Mouse (Mus musculus): ENCODE data around the gene Olfr2. TPM values are rescaled to one million over a fixed set of nuclear protein-coding genes. Genes with fewer than 3 reads are reported as not detected.
"Not testable (repeated sequence)": the region's sequence is repeated elsewhere in the genome, so short reads cannot be mapped to it uniquely, and the experiment has no call there.

The Olfr2 gene
- polyA plus RNA-seq, 1 experiment from 2014 or later = not detected

DNA sequence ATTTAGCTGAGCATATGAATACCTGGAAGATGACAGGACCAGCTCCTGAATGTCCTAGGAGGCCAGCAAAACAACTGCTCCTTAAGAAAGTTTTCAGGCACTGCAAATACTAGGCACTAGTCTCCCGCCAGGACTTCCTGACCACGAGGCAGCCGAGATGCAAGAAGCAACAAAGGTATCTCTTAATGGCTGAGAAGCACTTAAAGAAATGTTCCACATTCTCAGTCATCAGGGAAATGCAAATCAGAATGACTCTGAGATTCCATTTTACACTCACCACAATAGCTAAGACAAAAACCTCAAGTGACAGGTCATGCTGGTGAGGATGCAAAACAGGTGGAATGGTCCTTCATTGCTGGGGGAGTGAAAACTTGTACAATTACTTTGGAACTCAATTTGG, 20.6 kb downstream of the Olfr2 start:
- no peaks in the 10 kb centered on the region for H3K36me3 ChIP-seq (ENCODE audit: control insufficient read depth, insufficient read depth, low read length)
- no peak overlapping the region for H3K27ac ChIP-seq (replicated peaks; ENCODE audit: low read depth, low read length)
- H3K4me2 ChIP-seq (ENCODE audit: low read length) = no peak overlapping the region
- no peak overlapping the region for H3K4me3 ChIP-seq (replicated peaks; ENCODE audit: low read depth, low read length)
- no peak for DNase-seq
- no peak overlapping the region for H3K9ac ChIP-seq (replicated peaks; ENCODE audit: low read length)
- no peaks in the 10 kb centered on the region for H3K27me3 ChIP-seq (ENCODE audit: control insufficient read depth, insufficient read depth, low read length)
- no peaks in the 10 kb centered on the region for H3K9me3 ChIP-seq (ENCODE audit: control insufficient read depth, low read length)
- no peak for ATAC-seq (ENCODE audit: low FRiP score, low TSS enrichment)
- H3K4me1 ChIP-seq (ENCODE audit: control insufficient read depth, insufficient read depth, low read length) = no peaks in the 10 kb centered on the region
- 84% methylated on average over 3 of the region's 3 CpGs for whole genome bisulfite sequencing

- H3K4me1 ChIP-seq (ENCODE audit: control insufficient read depth, insufficient read depth, low read length) = no peaks in the 10 kb centered on the region
- no peaks in the 10 kb centered on the region for H3K36me3 ChIP-seq (ENCODE audit: control insufficient read depth, insufficient read depth, low read length)
- no peak within 1 kb of the TSS for H3K4me3 ChIP-seq (replicated peaks; ENCODE audit: low read depth, low read length)
- H3K27ac ChIP-seq (replicated peaks; ENCODE audit: low read depth, low read length) = no peak within 1 kb of the TSS
- H3K4me2 ChIP-seq (ENCODE audit: low read length) = no peak within 1 kb of the TSS
- no peaks in the 10 kb centered on the region for H3K9me3 ChIP-seq (ENCODE audit: control insufficient read depth, low read length)
- ATAC-seq (ENCODE audit: low FRiP score, low TSS enrichment) (no peak), DNase-seq (no peak)
- no peak within 1 kb of the TSS for H3K9ac ChIP-seq (replicated peaks; ENCODE audit: low read length)
- WGBS = 63% methylated on average over 1 of the region's 1 CpGs
- no peaks in the 10 kb centered on the region for H3K27me3 ChIP-seq (ENCODE audit: control insufficient read depth, insufficient read depth, low read length)
These were observed 30.5 kb downstream of the Olfr2 start, which contains the start of gene Olfr711 for GRCm38 (mm10) chr7:106975353-106975752. Gene Olfr711 (minus strand): TSS chr7:106975453.

DNA sequence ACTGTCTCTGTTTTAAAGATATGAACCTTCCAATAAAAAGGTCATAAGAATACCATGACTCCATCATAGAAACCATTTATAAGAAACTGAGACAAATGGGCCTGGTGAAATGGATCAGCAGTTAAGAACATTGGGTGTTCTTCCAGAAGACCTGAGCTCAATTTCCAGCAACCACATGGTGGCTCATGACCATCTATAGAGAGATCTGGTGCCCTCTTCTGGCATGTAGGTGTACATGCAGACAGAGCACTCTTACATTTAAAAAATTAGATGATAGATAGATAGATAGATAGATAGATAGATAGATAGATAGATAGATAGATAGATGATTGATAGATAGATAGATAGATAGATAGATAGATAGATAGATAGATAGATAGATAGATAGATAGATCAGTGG, 38.4 kb downstream of the Olfr2 start:
- not testable (repeated sequence) for H3K9me3 ChIP-seq (ENCODE audit: control insufficient read depth, low read length); DNase-seq; H3K4me3 ChIP-seq (replicated peaks; ENCODE audit: low read depth, low read length); ATAC-seq (ENCODE audit: low FRiP score, low TSS enrichment); H3K9ac ChIP-seq (replicated peaks; ENCODE audit: low read length); H3K27me3 ChIP-seq (ENCODE audit: control insufficient read depth, insufficient read depth, low read length); H3K4me2 ChIP-seq (ENCODE audit: low read length); H3K27ac ChIP-seq (replicated peaks; ENCODE audit: low read depth, low read length); H3K4me1 ChIP-seq (ENCODE audit: control insufficient read depth, insufficient read depth, low read length); H3K36me3 ChIP-seq (ENCODE audit: control insufficient read depth, insufficient read depth, low read length)

DNA sequence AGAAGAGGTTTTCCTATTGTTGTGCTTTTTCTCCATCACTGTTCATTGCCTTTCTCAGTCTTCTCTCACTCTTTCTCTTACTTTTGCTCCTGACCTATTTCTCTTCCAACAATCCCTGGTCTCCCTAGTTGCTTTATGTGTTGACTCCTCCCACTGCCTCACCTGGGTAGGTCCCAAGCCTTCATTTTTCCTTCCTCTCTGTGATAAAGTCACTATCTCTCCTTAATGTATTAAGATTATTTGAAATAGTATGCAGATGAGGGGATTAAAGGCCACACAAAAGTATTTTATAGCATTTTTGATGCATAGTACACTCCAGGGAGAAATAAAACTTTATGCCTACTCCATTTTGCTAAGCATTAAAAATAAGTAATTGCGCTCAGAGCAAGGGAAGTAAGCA, 42.0 kb downstream of the Olfr2 start, which contains the start of gene Olfr6:
Gene Olfr6, minus strand, starts transcription at position 101 of the 400 bp plus-strand sequence.
- H3K9me3 ChIP-seq (ENCODE audit: control insufficient read depth, low read length) = no peaks in the 10 kb centered on the region
- H3K4me2 ChIP-seq (ENCODE audit: low read length) = no peak within 1 kb of the TSS
- H3K27me3 ChIP-seq (ENCODE audit: control insufficient read depth, insufficient read depth, low read length) = no peaks in the 10 kb centered on the region
- no peaks in the 10 kb centered on the region for H3K36me3 ChIP-seq (ENCODE audit: control insufficient read depth, insufficient read depth, low read length)
- no peak within 1 kb of the TSS for H3K4me3 ChIP-seq (replicated peaks; ENCODE audit: low read depth, low read length)
- no peaks in the 10 kb centered on the region for H3K4me1 ChIP-seq (ENCODE audit: control insufficient read depth, insufficient read depth, low read length)
- no peak within 1 kb of the TSS for H3K27ac ChIP-seq (replicated peaks; ENCODE audit: low read depth, low read length)
- H3K9ac ChIP-seq (replicated peaks; ENCODE audit: low read length) = no peak within 1 kb of the TSS
- no peak for DNase-seq
- ATAC-seq (ENCODE audit: low FRiP score, low TSS enrichment) = no peak
- WGBS = 85% methylated on average over 1 of the region's 1 CpGs

GRCm38 (mm10) chr7:106948212-106948611, 57.7 kb downstream of the Olfr2 start, which contains the start of gene Olfr710:
Gene Olfr710 (minus strand): TSS chr7:106948312.
- Histone ChIP-seq H3K4me2 (ENCODE audit: low read length) (no peak within 1 kb of the TSS), H3K9ac (replicated peaks; ENCODE audit: low read length) (no peak within 1 kb of the TSS), H3K4me1 (ENCODE audit: control insufficient read depth, insufficient read depth, low read length) (no peaks in the 10 kb centered on the region), H3K27me3 (ENCODE audit: control insufficient read depth, insufficient read depth, low read length) (no peaks in the 10 kb centered on the region), H3K36me3 (ENCODE audit: control insufficient read depth, insufficient read depth, low read length) (no peaks in the 10 kb centered on the region), H3K4me3 (replicated peaks; ENCODE audit: low read depth, low read length) (no peak within 1 kb of the TSS), H3K9me3 (ENCODE audit: control insufficient read depth, low read length) (no peaks in the 10 kb centered on the region), H3K27ac (replicated peaks; ENCODE audit: low read depth, low read length) (no peak within 1 kb of the TSS)
- no peak for DNase-seq
- 75% methylated on average over 3 of the region's 3 CpGs for WGBS
- ATAC-seq (ENCODE audit: low FRiP score, low TSS enrichment) = no peak

Other genes starting within 250 kb of the Olfr2 start
- gene Olfr699, start 212.9 kb downstream of the Olfr2 start, polyA plus RNA-seq (2014; fragmentation: Nextera tagmentation; extraction: Ambion mirVana) = not detected in 2 replicates
- gene Olfr700, start 197.2 kb downstream of the Olfr2 start, polyA plus RNA-seq (2014; fragmentation: Nextera tagmentation; extraction: Ambion mirVana) = not detected in 2 replicates
- not detected in 2 replicates for gene Olfr701, start 191.9 kb downstream of the Olfr2 start, polyA plus RNA-seq (2014; fragmentation: Nextera tagmentation; extraction: Ambion mirVana)
- not detected in 2 replicates for gene Olfr702, start 172.2 kb downstream of the Olfr2 start, polyA plus RNA-seq (2014; fragmentation: Nextera tagmentation; extraction: Ambion mirVana)
- not detected in 2 replicates for gene Olfr703, start 162.7 kb downstream of the Olfr2 start, polyA plus RNA-seq (2014; fragmentation: Nextera tagmentation; extraction: Ambion mirVana)
- gene Olfr704, start 142.9 kb downstream of the Olfr2 start, polyA plus RNA-seq (2014; fragmentation: Nextera tagmentation; extraction: Ambion mirVana) = not detected in 2 replicates
- not detected in 2 replicates for gene Olfr705, start 129.2 kb downstream of the Olfr2 start, polyA plus RNA-seq (2014; fragmentation: Nextera tagmentation; extraction: Ambion mirVana)
- not detected in 2 replicates for gene Olfr706, start 117.9 kb downstream of the Olfr2 start, polyA plus RNA-seq (2014; fragmentation: Nextera tagmentation; extraction: Ambion mirVana)
- gene Olfr707, start 104.8 kb downstream of the Olfr2 start, polyA plus RNA-seq (2014; fragmentation: Nextera tagmentation; extraction: Ambion mirVana) = not detected in 2 replicates
- not detected in 2 replicates for gene Olfr1532-ps1, start 98.1 kb downstream of the Olfr2 start, polyA plus RNA-seq (2014; fragmentation: Nextera tagmentation; extraction: Ambion mirVana)
- not detected in 2 replicates for gene Olfr709-ps1, start 73.9 kb downstream of the Olfr2 start, polyA plus RNA-seq (2014; fragmentation: Nextera tagmentation; extraction: Ambion mirVana)
- not detected in 2 replicates for gene Olfr710, start 57.8 kb downstream of the Olfr2 start, polyA plus RNA-seq (2014; fragmentation: Nextera tagmentation; extraction: Ambion mirVana)
- not detected in 2 replicates for gene Olfr6, start 42.1 kb downstream of the Olfr2 start, polyA plus RNA-seq (2014; fragmentation: Nextera tagmentation; extraction: Ambion mirVana)
- not detected in 2 replicates for gene Olfr711, start 30.6 kb downstream of the Olfr2 start, polyA plus RNA-seq (2014; fragmentation: Nextera tagmentation; extraction: Ambion mirVana)
- not detected in 2 replicates for gene Olfr713, start 25.1 kb upstream of the Olfr2 start, polyA plus RNA-seq (2014; fragmentation: Nextera tagmentation; extraction: Ambion mirVana)
- gene Olfr714, start 64.9 kb upstream of the Olfr2 start, polyA plus RNA-seq (2014; fragmentation: Nextera tagmentation; extraction: Ambion mirVana) = not detected in 2 replicates
- gene Olfr17, start 87.1 kb upstream of the Olfr2 start, polyA plus RNA-seq (2014; fragmentation: Nextera tagmentation; extraction: Ambion mirVana) = not detected in 2 replicates
- not detected in 2 replicates for gene Olfr715b, start 104.3 kb upstream of the Olfr2 start, polyA plus RNA-seq (2014; fragmentation: Nextera tagmentation; extraction: Ambion mirVana)
- gene Olfr715, start 125.0 kb upstream of the Olfr2 start, polyA plus RNA-seq (2014; fragmentation: Nextera tagmentation; extraction: Ambion mirVana) = not detected in 2 replicates
- gene Olfr716, start 132.3 kb upstream of the Olfr2 start, polyA plus RNA-seq (2014; fragmentation: Nextera tagmentation; extraction: Ambion mirVana) = not detected in 2 replicates
- gene Nlrp14, start 160.9 kb upstream of the Olfr2 start, polyA plus RNA-seq (2014; fragmentation: Nextera tagmentation; extraction: Ambion mirVana) = not detected in 2 replicates
- gene Rbmxl2, start 203.4 kb upstream of the Olfr2 start, polyA plus RNA-seq (2014; fragmentation: Nextera tagmentation; extraction: Ambion mirVana) = not detected in 2 replicates